Mouse (Mus musculus): Measurements from ENCODE around the gene Bcl9. TPM values are rescaled to one million over a fixed set of nuclear protein-coding genes. Genes with fewer than 3 reads are reported as not detected.

Gene Bcl9
- 10 to 100 TPM; 43.1 to 54.8 (median 50.6) TPM for total RNA-seq (2022)

DNA sequence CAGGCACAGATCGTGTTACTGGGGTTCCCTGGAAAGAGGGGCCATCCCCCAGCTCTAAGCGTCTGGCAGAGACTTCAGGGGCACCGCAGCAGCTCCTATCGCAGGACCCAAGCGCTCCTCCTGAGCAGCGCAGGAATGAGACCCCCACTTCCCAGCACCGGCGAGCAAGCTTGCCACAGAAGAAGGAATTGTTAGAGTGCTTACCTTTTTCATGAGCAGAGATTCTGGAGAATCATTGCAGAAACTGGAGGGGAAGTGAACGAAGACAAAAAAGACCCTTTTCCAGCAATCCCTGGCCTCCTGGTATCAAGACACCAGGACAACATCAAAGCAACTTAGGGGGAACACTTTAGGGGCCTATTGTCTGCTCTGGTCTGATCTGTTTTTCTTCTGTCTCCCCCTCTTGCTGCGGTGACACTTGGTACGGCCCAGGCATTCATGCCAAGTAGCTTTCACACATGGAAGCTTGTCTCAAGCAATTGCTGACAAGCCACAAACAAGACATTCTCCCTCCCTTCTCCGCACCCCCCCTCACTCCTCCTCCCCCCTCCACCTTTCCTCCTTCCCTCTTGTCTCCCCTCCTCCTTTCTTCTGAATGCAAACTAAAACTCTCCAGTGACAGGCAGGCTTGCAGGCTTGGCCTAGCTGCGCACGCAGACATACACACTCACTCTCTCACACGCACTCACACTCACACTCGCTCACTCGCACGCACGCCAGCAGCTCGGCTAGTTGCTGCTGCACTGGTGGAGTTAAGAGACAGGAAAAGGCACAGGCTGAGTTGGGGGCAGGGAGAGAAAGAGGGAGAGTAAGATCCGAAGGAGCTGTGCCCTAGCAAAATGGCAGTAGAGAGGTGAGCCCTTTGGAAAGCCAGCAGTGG, at the start of gene Bcl9:
Bcl9 (minus strand) TSS at position 365 of the 880 bp plus-strand sequence.
- peak; percentile 66 to 90 for DNase-seq (ENCODE audit: low spot score in 2 of 2)

DNA sequence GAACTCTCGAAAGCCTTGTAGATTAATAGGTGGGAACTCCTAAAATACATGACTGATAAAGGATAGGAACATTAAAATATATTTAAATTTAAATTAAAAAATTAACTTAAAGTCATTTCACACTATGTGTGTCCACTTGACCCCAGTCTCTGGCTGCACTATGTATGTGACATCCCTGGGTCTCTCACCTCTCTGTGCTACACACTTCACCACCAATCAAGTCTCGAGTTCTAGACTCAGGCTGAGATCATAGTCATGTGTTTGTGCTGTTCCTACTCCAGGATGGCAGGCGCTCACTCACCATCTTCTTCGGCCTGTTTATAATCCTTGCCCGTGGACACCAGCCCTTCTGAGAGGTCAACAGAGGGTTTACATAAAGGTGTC, 41.5 kb upstream of the Bcl9 start:
- no peak for DNase-seq (ENCODE audit: low spot score in 2 of 2)

DNA sequence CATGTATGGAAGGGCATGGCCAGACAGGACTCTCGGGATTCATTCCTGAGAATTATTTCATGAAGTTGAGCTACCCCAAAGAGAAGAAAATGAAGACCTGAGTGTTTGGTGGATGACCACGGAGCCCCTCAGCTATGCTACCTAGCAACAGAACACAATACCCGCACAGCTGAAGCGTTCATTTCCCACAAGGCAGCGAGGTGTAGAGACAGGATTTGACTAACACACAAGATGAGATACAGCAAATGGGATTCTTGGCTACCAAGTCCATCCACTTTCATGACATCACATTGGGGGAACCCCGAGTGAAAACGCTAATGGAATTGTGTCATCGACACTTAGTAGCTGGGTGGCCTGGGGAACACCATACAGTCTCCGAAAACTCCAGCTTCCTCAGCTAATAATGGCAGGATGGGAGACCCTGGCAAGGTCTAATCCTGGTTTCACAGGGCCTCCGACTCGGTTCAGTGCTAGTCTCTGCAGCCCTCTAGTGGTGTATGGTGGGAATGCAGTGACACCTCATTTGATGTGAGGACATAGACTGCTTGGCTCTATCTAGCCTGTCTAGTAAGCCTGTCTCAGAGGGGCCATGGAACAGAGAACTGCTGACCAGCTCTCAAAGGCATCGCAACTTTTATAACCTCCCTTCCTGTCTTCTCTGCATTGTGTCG, 40.9 kb upstream of the Bcl9 start:
- peak; percentile 69 to 90 for DNase-seq (ENCODE audit: low spot score in 2 of 2)

DNA sequence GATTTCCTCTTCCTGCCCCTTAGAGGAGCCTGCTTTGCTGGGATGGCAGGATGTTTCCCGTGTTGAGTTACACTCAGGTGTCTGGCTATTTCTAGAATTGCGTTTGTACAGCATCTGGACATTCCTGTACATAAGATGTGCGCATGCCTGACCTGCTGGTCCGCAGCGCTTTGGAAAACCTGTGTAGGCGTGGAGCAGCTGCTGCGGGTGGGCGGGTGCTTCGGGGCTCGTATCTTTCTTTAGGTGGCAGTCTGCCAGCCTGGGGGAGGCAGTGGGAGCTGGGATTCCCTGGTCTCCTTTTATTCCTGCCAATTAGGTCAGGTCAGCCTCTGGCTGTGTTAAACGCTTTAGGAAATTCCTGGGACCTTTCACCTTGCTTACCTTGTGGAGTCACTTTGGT, 39.6 kb upstream of the Bcl9 start:
- peak; percentile 31 to 52 for DNase-seq (ENCODE audit: low spot score in 2 of 2)

DNA sequence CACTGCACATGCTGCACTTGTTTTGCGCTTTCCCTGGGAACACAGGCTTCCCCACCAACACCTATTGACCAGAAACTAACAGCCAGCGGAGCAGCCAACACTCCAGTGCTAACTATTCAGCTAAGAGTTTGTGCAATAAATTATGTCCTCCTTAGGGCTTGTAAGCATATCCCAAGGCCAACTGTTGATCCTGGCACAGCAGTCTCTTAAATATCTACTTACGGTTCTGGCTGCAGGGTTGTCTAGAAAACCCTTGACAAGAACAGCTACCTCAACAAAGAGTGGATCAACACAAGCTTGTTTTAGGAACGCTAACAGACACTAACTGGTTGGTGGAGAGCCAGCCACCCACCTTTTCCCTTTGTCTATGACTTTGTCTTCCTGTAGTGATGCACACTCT, 38.6 kb upstream of the Bcl9 start:
- DNase-seq (ENCODE audit: low spot score in 2 of 2) = no peak

DNA sequence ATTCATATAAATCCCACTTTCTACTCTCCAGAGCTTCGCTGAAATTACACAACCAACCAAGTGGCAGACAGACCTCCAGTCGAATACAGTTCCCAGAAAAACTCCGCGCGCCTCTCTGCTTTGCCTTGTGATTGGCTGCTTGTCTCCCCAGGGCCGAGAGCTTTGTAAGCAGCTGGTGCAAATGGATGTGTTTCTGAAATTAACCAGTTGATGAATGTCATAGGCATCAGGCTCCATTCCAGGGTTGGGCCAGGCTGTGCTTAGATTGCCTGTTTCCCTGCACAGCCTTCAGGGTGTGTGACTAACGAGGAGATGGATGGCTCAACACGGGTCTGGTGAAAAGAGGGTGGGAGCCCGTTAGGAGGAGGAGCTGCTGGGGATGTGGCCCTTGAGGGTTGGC, 36.9 kb upstream of the Bcl9 start:
- no peak for DNase-seq (ENCODE audit: low spot score in 2 of 2)

DNA sequence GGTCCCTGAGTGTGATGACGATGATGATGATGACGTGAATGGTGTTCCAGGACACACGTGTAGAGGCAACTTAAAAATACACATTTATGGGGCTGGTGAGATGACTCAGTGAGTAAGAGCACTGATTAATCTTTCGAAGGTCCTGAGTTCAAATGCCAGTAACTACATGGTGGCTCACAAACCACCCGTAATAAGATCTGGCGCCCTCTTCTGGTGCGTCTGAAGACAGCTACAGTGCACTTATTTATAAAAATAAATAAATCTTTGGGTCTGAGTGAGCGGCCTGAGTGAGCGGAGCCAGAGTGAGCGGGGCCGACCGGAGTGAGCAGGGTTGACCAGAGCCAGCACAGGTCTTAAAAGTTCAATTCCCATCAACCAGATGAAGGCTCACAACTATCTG, 34.5 kb upstream of the Bcl9 start:
- no peak for DNase-seq (ENCODE audit: low spot score in 2 of 2)

DNA sequence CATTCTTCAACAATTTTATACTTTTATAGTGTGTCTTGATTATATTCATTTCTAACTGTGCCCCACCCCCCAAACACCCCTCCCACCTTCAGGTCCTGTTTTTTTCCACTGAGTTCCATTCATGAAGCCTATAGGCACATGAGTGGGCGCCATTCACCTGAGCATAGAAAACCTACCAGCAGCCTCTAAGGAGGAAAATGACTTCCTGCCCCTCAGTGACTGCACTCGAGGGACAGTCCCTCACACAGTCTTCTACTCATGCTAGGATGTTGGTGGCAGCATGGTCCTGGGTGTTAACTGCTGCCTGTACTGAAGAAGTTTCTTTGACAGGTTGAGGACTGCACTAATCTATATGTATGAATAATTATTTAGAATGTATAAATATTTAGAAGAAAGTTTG, 30.1 kb upstream of the Bcl9 start:
- no peak for DNase-seq (ENCODE audit: low spot score in 2 of 2)

DNA sequence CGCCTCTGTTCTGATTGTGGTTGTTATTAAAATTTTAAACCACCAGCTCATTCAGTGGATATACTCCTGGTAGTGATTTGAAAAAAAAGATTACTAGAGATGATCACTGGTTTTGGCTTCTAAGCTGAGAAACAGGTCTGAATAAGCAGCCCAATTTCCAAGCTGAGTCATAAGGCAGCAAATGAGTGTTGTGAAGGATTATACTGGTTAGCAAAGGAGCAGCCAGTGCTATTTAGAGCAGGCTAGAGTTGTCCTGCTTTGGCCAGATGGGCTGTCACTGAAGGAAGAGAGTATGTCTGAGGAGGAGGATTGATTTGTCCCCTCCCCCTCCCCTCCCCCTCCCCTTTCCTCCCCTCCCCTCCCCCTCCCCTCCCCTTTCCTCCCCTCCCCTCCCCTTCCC, 29.6 kb upstream of the Bcl9 start:
- no peak for DNase-seq (ENCODE audit: low spot score in 2 of 2)

DNA sequence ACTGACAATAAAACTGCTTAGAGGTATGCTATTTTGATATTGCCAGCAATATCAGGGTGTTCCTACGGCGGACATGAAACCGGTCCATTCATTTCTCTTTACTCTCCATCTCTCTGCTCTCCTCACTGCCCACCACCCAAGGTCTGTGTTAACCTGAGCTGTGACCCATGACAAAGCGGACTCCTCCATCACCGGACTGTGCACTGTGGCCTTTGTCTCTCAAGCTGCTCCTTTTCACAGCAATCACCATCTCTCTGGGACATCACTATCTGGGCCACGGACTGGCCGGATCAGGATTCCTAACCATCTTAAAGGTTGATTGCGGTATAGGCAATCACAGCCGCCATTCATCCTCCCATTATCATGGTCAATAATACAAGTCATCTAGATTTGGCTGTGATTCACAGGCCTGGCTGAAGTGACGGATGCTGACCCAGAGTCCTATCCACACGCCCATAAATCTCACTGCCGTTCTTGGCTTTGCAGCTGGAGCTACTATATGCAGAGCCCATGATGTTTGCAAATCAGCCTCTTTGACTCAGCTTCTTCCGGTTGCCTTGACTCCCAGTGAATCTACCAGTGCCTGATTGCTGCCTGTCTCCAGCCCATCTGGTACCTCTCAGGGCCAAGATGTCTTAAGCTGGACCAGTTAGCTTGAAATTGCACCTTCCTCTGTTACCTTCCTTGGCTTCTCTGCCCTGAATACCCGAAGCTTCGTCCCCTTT, 28.1 kb upstream of the Bcl9 start:
- DNase-seq (ENCODE audit: low spot score in 2 of 2) = no peak

DNA sequence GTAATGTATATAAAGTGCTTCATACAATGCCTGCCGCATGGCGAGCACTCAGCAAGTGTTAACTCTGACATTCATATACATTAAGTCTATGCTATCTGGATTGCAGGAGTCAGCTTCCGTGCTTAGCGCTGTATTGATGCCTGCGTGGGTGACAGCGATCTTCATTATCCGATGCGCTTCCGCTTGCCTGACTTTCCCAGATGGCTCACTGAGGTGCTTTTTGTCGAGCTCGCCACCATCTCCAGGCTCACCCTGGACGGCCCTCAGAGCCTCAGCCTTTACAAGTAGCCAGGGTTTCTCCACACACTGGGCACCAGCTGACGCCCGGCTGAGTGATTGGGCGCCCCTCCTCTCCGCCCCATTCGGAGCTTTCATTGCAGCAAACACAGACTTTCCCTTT, 26.3 kb upstream of the Bcl9 start:
- no peak for DNase-seq (ENCODE audit: low spot score in 2 of 2)

DNA sequence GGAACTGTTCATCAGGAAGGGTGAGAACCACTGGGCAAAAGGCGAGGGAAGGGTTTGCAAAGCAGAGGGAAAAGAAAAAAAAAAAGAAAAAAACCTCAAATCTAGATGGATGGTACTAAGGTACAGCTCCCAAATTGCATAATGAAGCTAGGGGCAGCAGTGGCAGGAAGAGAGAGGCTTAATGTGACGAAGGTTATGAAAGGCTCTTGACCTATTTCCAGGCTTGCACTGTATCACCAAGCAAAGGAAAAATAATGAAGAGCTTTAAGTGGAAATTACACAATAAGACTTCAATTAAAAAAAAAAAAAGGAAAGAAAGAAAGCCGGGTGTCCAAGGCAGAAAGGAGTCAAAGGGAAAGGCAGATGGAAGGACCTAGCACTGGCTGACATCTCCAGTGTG, 19.6 kb upstream of the Bcl9 start:
- DNase-seq (ENCODE audit: low spot score in 2 of 2) = no peak

DNA sequence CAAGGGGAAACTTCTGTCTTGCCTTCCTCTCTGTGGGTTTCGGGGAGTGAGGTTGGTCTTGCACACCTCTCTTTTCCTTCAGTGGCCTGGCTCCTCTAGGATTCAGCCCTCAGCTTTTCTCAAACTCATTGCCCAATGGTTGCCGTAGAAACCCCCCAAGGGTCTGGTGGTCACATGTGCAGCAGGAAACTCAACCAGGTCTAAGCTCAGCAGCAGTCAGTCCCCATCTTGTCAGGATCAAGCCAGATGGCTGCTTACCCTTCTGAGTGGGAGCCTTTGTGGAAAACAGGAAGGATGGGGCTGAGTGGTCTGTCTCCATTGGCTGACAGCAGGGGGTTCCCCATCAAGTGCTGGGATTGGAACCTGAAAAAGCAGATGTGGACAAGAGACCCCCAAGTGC, 15.7 kb upstream of the Bcl9 start:
- no peak for DNase-seq (ENCODE audit: low spot score in 2 of 2)

DNA sequence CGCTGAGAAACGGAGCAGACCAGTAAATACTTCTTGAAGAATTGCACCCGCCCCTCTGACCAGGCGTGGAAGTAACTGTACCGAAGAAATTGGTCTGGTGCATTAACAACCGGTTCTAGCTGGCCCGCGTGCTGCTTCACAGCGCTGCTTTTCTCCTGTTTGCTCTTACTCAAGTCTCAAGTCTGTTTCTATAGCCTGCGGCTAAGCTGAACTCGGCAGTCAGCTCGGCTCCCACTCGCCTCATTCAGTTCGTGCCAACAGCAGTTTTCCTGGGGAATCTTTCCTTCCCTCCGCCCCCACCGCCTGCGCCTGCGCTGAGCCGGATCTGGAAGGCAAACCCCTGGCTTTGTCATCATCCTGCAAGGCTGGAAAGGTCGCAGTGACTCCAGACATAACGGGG, 14.3 kb upstream of the Bcl9 start:
- DNase-seq (ENCODE audit: low spot score in 2 of 2) = peak; percentile 55 to 66

DNA sequence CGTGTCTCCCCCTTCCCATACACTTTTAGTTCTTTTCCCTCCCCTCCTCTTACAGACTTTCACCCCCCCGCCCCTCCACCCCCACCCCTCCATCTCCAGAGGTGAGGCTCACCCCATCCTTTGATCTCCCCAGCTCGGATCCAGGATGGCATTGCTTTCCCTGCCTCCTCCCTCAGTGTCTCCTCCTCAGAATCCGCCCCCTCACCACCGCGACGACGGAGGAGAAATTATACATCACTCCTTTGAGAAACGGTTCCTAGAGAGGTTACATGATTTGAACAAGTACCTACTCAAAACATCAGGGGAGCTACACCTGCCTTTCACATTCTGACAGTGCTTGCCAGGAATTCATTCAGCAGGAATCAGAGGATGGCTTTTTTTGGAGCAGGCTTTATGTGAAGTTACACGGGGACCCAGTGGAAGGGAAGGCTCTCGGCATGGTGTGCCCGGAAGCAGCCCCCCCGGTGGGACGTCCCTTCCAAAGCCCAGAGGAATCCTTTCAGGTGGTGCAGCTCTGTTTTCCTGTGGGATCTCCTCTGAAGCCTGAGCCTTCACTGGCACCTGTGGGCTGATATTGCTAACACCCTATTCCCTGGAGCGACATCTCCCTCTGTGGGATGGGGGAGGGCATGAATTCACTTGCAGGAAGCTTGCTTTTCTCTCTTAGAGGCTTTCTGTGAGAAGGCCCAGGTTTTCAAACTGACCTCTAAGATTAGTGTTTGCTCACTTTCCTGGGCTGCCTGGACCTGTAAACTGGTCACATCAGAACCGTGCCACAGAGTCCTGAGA, 12.2 kb upstream of the Bcl9 start:
- no peak for DNase-seq (ENCODE audit: low spot score in 2 of 2)

DNA sequence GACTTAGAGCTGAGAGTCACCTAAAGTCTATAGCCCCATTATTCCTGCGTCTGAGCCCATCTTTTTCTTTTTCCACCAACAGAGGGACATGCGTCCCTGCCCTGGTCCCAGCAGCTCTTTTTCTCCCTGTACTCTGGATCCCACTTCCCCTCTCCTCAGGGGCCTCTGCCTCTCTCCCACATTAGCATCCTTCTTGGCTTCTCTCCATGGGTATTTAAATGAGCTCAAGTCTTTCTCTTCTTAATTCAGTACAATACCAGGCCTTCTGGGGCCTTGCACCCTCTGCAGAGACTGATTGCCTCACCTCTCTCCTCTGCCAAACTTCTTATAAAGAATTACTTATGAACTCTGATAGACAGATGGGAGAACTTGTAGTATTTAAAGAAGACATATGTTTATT, 10.7 kb upstream of the Bcl9 start:
- DNase-seq (ENCODE audit: low spot score in 2 of 2) = no peak

DNA sequence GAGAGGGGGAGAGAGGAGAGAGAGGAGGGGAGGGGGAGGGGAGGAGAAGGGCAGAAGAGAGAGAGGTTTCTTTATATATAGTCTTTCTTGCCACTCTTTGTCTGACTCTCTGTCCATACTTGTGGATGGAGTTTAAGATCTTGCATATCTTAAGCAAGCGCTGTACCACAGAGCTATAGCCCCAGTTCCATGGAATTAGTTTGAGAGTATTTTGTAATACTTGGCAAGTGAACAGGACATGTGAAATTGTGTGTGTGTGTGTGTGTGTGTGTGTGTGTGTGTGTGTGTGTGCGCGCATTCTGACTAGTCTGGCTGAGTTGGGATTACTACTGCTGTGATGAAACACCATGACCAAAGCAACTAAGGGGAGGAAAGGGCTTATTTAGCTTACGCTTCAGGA, 8.2 kb upstream of the Bcl9 start:
- no peak for DNase-seq (ENCODE audit: low spot score in 2 of 2)

DNA sequence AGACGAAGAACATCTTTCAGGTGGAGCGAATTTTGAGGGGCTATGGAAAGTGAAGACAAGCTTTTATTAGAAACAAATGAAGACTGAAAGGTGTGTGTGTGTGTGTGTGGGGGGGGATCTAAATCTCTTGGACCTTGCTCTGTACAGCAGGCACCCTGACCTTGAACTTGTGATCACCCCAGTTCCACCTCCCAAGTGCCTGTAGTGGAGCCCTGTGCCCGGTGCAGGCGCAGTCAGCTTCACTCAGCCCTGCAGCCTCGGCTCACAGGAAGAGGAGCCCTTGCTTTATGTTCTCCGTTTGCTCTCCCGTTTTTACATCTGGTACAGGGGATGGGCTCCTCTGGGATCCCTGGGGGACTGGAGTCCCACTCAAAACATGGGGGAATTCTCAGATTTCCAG, 3.9 kb upstream of the Bcl9 start:
- DNase-seq (ENCODE audit: low spot score in 2 of 2) = no peak

DNA sequence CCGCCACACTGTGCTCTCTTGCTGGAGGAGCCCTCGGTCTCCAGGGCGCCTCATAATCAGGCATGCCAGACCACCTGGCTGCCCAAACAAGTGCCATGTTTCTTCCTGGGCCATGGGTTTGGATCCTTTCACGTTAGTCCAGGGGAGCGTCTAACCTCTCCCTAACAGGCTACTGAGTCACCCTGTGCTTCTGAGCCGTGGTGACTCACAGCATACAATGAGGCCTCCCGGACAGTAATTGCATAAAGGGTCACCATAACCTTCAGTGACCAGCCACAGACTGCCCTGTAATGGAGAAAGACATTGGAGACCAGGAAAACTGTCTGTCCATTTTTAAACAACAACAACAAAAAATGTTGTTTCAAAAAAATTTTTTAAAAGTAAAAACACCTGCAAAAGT, 2.7 kb upstream of the Bcl9 start:
- no peak for DNase-seq (ENCODE audit: low spot score in 2 of 2)

DNA sequence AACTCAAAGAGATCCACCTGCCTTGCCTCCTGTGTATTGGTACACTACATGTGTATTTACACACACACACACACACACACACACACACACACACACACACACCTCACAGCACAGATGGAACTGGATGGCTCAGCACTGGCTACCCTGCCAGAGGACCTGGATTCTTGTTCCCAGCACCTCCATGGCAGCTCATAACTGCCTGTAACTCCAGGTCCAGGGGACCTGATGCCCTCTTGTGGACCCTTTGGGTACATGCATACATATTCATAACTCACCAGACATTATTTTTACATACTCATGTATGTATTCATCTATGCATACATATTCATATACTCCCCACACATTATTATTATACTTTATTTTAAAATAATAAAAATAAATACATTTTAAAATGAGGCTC, 2.2 kb upstream of the Bcl9 start:
- DNase-seq (ENCODE audit: low spot score in 2 of 2) = no peak

DNA sequence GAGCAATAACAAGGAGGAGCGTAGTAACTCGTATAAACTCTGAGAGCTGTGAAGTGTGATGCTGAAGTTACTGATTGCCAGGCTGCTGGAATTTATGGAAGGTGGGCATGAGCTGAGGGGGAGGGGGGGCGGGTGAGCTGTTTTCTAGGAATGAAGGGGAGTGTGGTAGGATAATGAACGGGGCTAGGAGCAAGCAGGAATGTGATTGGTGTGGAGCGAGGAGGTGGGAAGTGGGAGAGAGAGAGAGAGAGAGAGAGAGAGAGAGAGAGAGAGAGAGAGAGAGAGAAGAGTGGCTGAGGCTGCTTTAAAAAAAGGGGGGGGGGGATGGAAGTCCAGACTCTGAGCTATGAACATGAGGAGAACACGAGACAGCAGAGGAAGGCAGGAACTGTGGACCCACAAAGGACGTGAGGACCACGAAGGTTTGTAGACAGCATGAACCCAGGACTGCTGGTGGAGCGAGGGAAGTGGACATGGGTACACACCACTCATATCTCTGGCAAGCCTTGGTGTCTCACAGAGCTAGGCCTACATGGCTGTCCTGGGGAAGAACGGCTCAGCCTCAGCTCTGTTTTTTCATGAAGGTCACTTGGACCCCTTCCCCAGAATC, 1.2 kb upstream of the Bcl9 start:
- no peak for DNase-seq (ENCODE audit: low spot score in 2 of 2)
